Mouse (Mus musculus) G1E (cell line): ENCODE measurements around the gene Zfp981. TPM values are rescaled to one million over a fixed set of nuclear protein-coding genes. Genes with fewer than 3 reads are reported as not detected.
"Not testable (repeated sequence)": the region's sequence is repeated elsewhere in the genome, so short reads cannot be mapped to it uniquely, and the experiment has no call there.

Experiments used
- ATAC-seq: 2 replicates; pipeline ENCODE4 v1.8.0; 2016; ENCODE audit warnings: mild to moderate bottlenecking; ENCODE audit not compliant: insufficient number of reproducible peaks, poor library complexity, low FRiP score, severe bottlenecking; ENCODE audit errors: extremely low read depth
- DNase-seq: peaks from one replicate; pipeline ENCODE4 v3.0.0; 2012; ENCODE audit warnings: low spot score
- H3K27me3 ChIP-seq: 2 replicates; pipeline ENCODE4 v1.6.1; 2012; ENCODE audit warnings: mild to moderate bottlenecking, low read length, inconsistent platforms; ENCODE audit not compliant: insufficient read depth
- H3K36me3 ChIP-seq: replicated peaks from 2 replicates; pipeline ENCODE3; 2012; ENCODE audit warnings: mild to moderate bottlenecking, inconsistent platforms
- H3K4me1 ChIP-seq: 2 replicates; pipeline ENCODE4 v1.6.1; 2012; ENCODE audit warnings: low read depth, low read length, inconsistent platforms, mixed read lengths; ENCODE audit not compliant: insufficient read depth
- H3K4me3 ChIP-seq: 2 replicates; pipeline ENCODE4 v1.5.1; 2012; ENCODE audit warnings: low read depth, mild to moderate bottlenecking, inconsistent platforms, low read length, moderate library complexity, mixed read lengths
- H3K9me3 ChIP-seq: replicated peaks from 2 replicates; pipeline ENCODE4 v1.6.1; 2012; ENCODE audit warnings: inconsistent platforms
- CTCF ChIP-seq: IDR thresholded peaks from 2 replicates; pipeline ENCODE4 v1.5.1; 2012; ENCODE audit warnings: low read depth, low read length, inconsistent platforms, mixed read lengths
- GATA1 ChIP-seq: IDR thresholded peaks from 2 replicates; pipeline ENCODE4 v1.6.1; 2012; ENCODE audit warnings: borderline replicate concordance, low read length, inconsistent platforms, mixed read lengths
- GATA2 ChIP-seq: IDR thresholded peaks from 2 replicates; pipeline ENCODE4 v1.6.1; 2012; ENCODE audit warnings: low read depth, low read length, inconsistent platforms, borderline replicate concordance
- POLR2AphosphoS5 ChIP-seq: IDR thresholded peaks from 2 replicates; pipeline ENCODE4 v1.6.1; 2012; ENCODE audit warnings: low read depth, low read length, inconsistent platforms; ENCODE audit not compliant: insufficient replicate concordance
- TAL1 ChIP-seq: conservative IDR thresholded peaks from 2 replicates; pipeline ENCODE4 v1.6.1; 2012; ENCODE audit warnings: low read depth, low read length, inconsistent platforms, mixed read lengths
- polyA plus RNA-seq: library from polyadenylated mRNA; stranded (reverse); fragments of >175 nt; gene quantifications from 2 replicates; pipeline ENCODE4 v1.2.3, GENCODE M21; 2012
- total RNA-seq, 2 experiments: library from RNA; stranded (forward) in 1 of 2; stranded (reverse) in 1 of 2; fragments of 200-1000 nt in 1 of 2; fragments of >200 nt in 1 of 2; fragmentation: Nextera tagmentation in 1 of 2; gene quantifications; 2 replicates each; pipeline ENCODE4 v1.2.3; 2014 to 2017

Zfp981 gene
- 1.5 TPM in 1 of 2 replicates, not detected in the other for total RNA-seq (2014; fragmentation: Nextera tagmentation)
- 0.23 and 0.33 TPM in 2 replicates for total RNA-seq (2017)
- not detected in 2 replicates for polyA plus RNA-seq

- not testable (repeated sequence) for H3K4me3 ChIP-seq, H3K27me3 ChIP-seq, H3K36me3 ChIP-seq, ATAC-seq, H3K4me1 ChIP-seq, DNase-seq
- H3K9me3 ChIP-seq, result peaks cover 11% of the 10 kb centered on the region
These were observed at the start of gene Zfp981 for GRCm38 (mm10) chr4:146501727-146502126. Gene Zfp981 (plus strand): TSS chr4:146502027.

GRCm38 (mm10) chr4:146452576-146452975 is 49.3 kb upstream of the Zfp981 start:
- H3K9me3 ChIP-seq, result peaks cover 42% of the 10 kb centered on the region
- not testable (repeated sequence) for H3K36me3 ChIP-seq

GRCm38 (mm10) chr4:146454170-146454569 is 47.7 kb upstream of the Zfp981 start:
- peaks cover 44% of the 10 kb centered on the region for H3K9me3 ChIP-seq
- DNase-seq, H3K4me1 ChIP-seq, H3K36me3 ChIP-seq, H3K27me3 ChIP-seq, H3K4me3 ChIP-seq: not testable (repeated sequence)
- ATAC-seq, result peak; percentile 6; the same call in 1 of the 2 replicates

More at GRCm38 (mm10) chr4:146452576-146452975, 49.3 kb upstream of the Zfp981 start:
- not testable (repeated sequence) for DNase-seq, H3K4me3 ChIP-seq, H3K27me3 ChIP-seq, H3K4me1 ChIP-seq, ATAC-seq
- TF ChIP-seq GATA2, result 0 out of 2 replicates have a peak, but pooled peaks have one; percentile 34

- Histone ChIP-seq H3K9me3 (peaks cover 43% of the 10 kb centered on the region), H3K4me1 (no peaks in the 10 kb centered on the region), H3K4me3 (no peak overlapping the region), H3K27me3 (no peaks in the 10 kb centered on the region), H3K36me3 (peaks cover 4% of the 10 kb centered on the region)
- no peak for TF ChIP-seq TAL1
- no peak for TF ChIP-seq POLR2AphosphoS5
- no peak for TF ChIP-seq GATA1
- no peak for TF ChIP-seq GATA2
- ATAC-seq (no peak), DNase-seq (no peak)
These were observed 46.9 kb upstream of the Zfp981 start for GRCm38 (mm10) chr4:146454896-146455295.

- H3K9me3 ChIP-seq, result peaks cover 43% of the 10 kb centered on the region
- no peak overlapping the region for H3K4me3 ChIP-seq
- DNase-seq (no peak), ATAC-seq (no peak)
- H3K36me3 ChIP-seq, result peaks cover 4% of the 10 kb centered on the region
- no peaks in the 10 kb centered on the region for H3K4me1 ChIP-seq
- H3K27me3 ChIP-seq, result no peaks in the 10 kb centered on the region
- TF ChIP-seq POLR2AphosphoS5 (no peak), GATA2 (no peak), CTCF (no peak), TAL1 (no peak), GATA1 (no peak)
These were observed 46.5 kb upstream of the Zfp981 start for GRCm38 (mm10) chr4:146455321-146455721.

GRCm38 (mm10) chr4:146456061-146456726 is 45.6 kb upstream of the Zfp981 start:
- no peak for DNase-seq
- no peaks in the 10 kb centered on the region for H3K27me3 ChIP-seq
- H3K4me3 ChIP-seq, result no peak overlapping the region
- TF ChIP-seq GATA2, result no peak
- no peak for TF ChIP-seq GATA1
- TF ChIP-seq TAL1, result no peak
- TF ChIP-seq POLR2AphosphoS5, result no peak
- H3K9me3 ChIP-seq, result peaks cover 46% of the 10 kb centered on the region
- H3K36me3 ChIP-seq, result peaks cover 4% of the 10 kb centered on the region
- no peaks in the 10 kb centered on the region for H3K4me1 ChIP-seq
- ATAC-seq, result peak; percentile 10; the same call in 1 of the 2 replicates

GRCm38 (mm10) chr4:146457126-146457525 is 44.7 kb upstream of the Zfp981 start:
- no peak for DNase-seq
- no peaks in the 10 kb centered on the region for H3K27me3 ChIP-seq
- ATAC-seq, result no peak
- peaks cover 46% of the 10 kb centered on the region for H3K9me3 ChIP-seq
- H3K4me3 ChIP-seq, result no peak overlapping the region
- H3K36me3 ChIP-seq, result peaks cover 4% of the 10 kb centered on the region
- no peaks in the 10 kb centered on the region for H3K4me1 ChIP-seq
- TF ChIP-seq GATA1 (no peak), TAL1 (0 out of 2 replicates have a peak, but pooled peaks have one; percentile 19)
